Mouse (Mus musculus) E14TG2a.4 (cell line): ENCODE data around the gene Nat8f2.

Experiments used
- CTCF ChIP-seq: conservative IDR thresholded peaks from 2 replicates; pipeline ENCODE4 v1.5.1; 2014; ENCODE audit warnings: low read length
- NANOG ChIP-seq: IDR thresholded peaks from 2 replicates; pipeline ENCODE4 v1.6.1; 2014; ENCODE audit warnings: borderline replicate concordance, low read length, mixed read lengths
- POU5F1 ChIP-seq: IDR thresholded peaks from 2 replicates; pipeline ENCODE4 v1.6.1; 2014; ENCODE audit warnings: low read length, borderline replicate concordance

DNA sequence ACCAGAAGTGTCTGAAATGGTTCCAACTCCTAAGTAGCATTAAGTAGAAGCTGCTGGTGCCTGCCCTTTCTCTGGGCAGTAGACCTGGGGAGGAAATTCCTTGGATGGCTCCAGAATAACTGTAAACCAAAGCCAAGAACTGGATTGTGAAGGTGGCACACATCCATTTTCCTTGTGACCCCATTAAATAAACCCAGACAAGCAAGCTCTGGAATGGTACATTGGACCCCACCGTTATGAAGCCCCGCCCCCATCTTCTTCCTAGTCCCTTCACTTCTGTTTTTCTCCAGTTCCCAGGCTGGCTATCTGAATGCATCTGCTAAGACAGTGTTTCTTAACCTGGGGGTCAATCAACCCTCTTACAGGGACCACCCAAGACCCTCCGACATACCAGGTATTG lies 42.6 kb upstream of the Nat8f2 start, which contains the start of gene Tprkb:
- TF ChIP-seq CTCF (no peak), NANOG (no peak), POU5F1 (no peak)
